Mouse (Mus musculus): ENCODE data around the gene Mcfd2.

DNA sequence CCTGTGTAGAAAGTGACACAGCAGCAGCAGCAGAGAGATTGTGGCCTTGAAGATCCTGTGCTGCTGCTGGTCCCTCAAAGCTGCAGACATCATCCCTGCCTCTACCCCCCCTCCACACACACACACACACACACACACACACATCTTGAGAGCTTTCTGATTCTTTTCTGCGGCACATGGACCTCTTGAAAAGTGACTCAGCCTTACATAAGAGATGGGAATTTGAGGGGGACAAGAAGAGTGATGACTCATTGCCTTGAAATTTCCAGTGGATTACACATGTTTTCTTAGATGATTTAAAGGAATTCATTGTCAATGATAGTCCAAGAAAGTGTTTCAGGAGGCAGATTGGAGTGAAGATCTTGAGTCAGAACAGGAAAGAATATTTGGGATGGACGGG is 58.9 kb downstream of the Mcfd2 start:
- TF ChIP-seq CTCF (IDR thresholded peaks at IDR 0.05; ENCODE audit: low read depth, low read length), result no peak
- TF ChIP-seq TAL1 (conservative IDR thresholded peaks at IDR 0.05; ENCODE audit: low read depth, low read length), result no peak
- TF ChIP-seq GATA2 (IDR thresholded peaks at IDR 0.05; ENCODE audit: borderline replicate concordance, low read depth, low read length), result no peak
- no peak for TF ChIP-seq POLR2AphosphoS5 (IDR thresholded peaks at IDR 0.05; ENCODE audit: insufficient replicate concordance, low read depth, low read length)

Measured in G1E (cell line).